Mouse (Mus musculus): ENCODE measurements around the gene Akap11.
"Not testable (repeated sequence)": the region's sequence is repeated elsewhere in the genome, so short reads cannot be mapped to it uniquely, and the experiment has no call there.

Akap11 gene

GRCm38 (mm10) chr14:78559042-78559441 is 22.4 kb upstream of the Akap11 start:
- Histone ChIP-seq H3K36me3 (ENCODE audit: insufficient read depth, low read length) (peaks cover 12% of the 10 kb centered on the region), H3K27me3 (ENCODE audit: insufficient read depth, low read length) (no peaks in the 10 kb centered on the region), H3K9me3 (ENCODE audit: low read length) (no peaks in the 10 kb centered on the region)

GRCm38 (mm10) chr14:78554830-78555229 is 18.2 kb upstream of the Akap11 start:
- H3K4me3 ChIP-seq (replicated peaks; ENCODE audit: low read length); H3K4me1 ChIP-seq (replicated peaks; ENCODE audit: low read depth, low read length); H3K36me3 ChIP-seq (ENCODE audit: insufficient read depth, low read length); H3K27me3 ChIP-seq (ENCODE audit: insufficient read depth, low read length); H3K9me3 ChIP-seq (ENCODE audit: low read length): not testable (repeated sequence)

More at GRCm38 (mm10) chr14:78559042-78559441, 22.4 kb upstream of the Akap11 start:
- no peaks in the 10 kb centered on the region for H3K4me1 ChIP-seq (replicated peaks; ENCODE audit: low read depth, low read length)
- no peak overlapping the region for H3K4me3 ChIP-seq (replicated peaks; ENCODE audit: low read length)
- TF ChIP-seq NANOG (IDR thresholded peaks at IDR 0.05; ENCODE audit: borderline replicate concordance, low read length) (no peak), CTCF (conservative IDR thresholded peaks at IDR 0.05; ENCODE audit: low read length) (no peak), POU5F1 (IDR thresholded peaks at IDR 0.05; ENCODE audit: borderline replicate concordance, low read length) (no peak)

GRCm38 (mm10) chr14:78553661-78554060 is 17.1 kb upstream of the Akap11 start:
- Histone ChIP-seq H3K36me3 (ENCODE audit: insufficient read depth, low read length) (peaks cover 5% of the 10 kb centered on the region), H3K4me1 (replicated peaks; ENCODE audit: low read depth, low read length) (peaks cover 3% of the 10 kb centered on the region; the same call in 1 of the 2 replicates), H3K4me3 (replicated peaks; ENCODE audit: low read length) (no peak overlapping the region), H3K9me3 (ENCODE audit: low read length) (no peaks in the 10 kb centered on the region), H3K27me3 (ENCODE audit: insufficient read depth, low read length) (peaks cover 6% of the 10 kb centered on the region; the same call in 1 of the 2 replicates)
- no peak for TF ChIP-seq POU5F1 (IDR thresholded peaks at IDR 0.05; ENCODE audit: borderline replicate concordance, low read length)
- peak; percentile 41 for TF ChIP-seq CTCF (conservative IDR thresholded peaks at IDR 0.05; ENCODE audit: low read length)

GRCm38 (mm10) chr14:78548807-78549206 is 12.2 kb upstream of the Akap11 start:
- no peak for TF ChIP-seq NANOG (IDR thresholded peaks at IDR 0.05; ENCODE audit: borderline replicate concordance, low read length)
- TF ChIP-seq POU5F1 (IDR thresholded peaks at IDR 0.05; ENCODE audit: borderline replicate concordance, low read length): no peak

GRCm38 (mm10) chr14:78541319-78541718 is 4.7 kb upstream of the Akap11 start:
- TF ChIP-seq CTCF (conservative IDR thresholded peaks at IDR 0.05; ENCODE audit: low read length) (no peak), POU5F1 (IDR thresholded peaks at IDR 0.05; ENCODE audit: borderline replicate concordance, low read length) (no peak), NANOG (IDR thresholded peaks at IDR 0.05; ENCODE audit: borderline replicate concordance, low read length) (0 out of 2 replicates have a peak, but pooled peaks have one; percentile 14)
- peaks cover 39% of the 10 kb centered on the region for H3K4me1 ChIP-seq (replicated peaks; ENCODE audit: low read depth, low read length)
- no peaks in the 10 kb centered on the region for H3K36me3 ChIP-seq (ENCODE audit: insufficient read depth, low read length)
- H3K4me3 ChIP-seq (replicated peaks; ENCODE audit: low read length): no peak overlapping the region
- H3K27me3 ChIP-seq (ENCODE audit: insufficient read depth, low read length): no peaks in the 10 kb centered on the region
- no peaks in the 10 kb centered on the region for H3K9me3 ChIP-seq (ENCODE audit: low read length)

More at GRCm38 (mm10) chr14:78548807-78549206, 12.2 kb upstream of the Akap11 start:
- Histone ChIP-seq H3K4me3 (replicated peaks; ENCODE audit: low read length) (no peak overlapping the region), H3K27me3 (ENCODE audit: insufficient read depth, low read length) (peaks cover 8% of the 10 kb centered on the region; the same call in 1 of the 2 replicates), H3K36me3 (ENCODE audit: insufficient read depth, low read length) (no peaks in the 10 kb centered on the region), H3K4me1 (replicated peaks; ENCODE audit: low read depth, low read length) (peaks cover 3% of the 10 kb centered on the region; the same call in 1 of the 2 replicates), H3K9me3 (ENCODE audit: low read length) (no peaks in the 10 kb centered on the region)

GRCm38 (mm10) chr14:78539821-78540220 is 3.2 kb upstream of the Akap11 start:
- peaks cover 3% of the 10 kb centered on the region; the same call in 1 of the 2 replicates for H3K27me3 ChIP-seq (ENCODE audit: insufficient read depth, low read length)
- TF ChIP-seq POU5F1 (IDR thresholded peaks at IDR 0.05; ENCODE audit: borderline replicate concordance, low read length) (no peak), NANOG (IDR thresholded peaks at IDR 0.05; ENCODE audit: borderline replicate concordance, low read length) (no peak), CTCF (conservative IDR thresholded peaks at IDR 0.05; ENCODE audit: low read length) (no peak)
- H3K36me3 ChIP-seq (ENCODE audit: insufficient read depth, low read length): no peaks in the 10 kb centered on the region
- peaks cover 50% of the 10 kb centered on the region for H3K4me1 ChIP-seq (replicated peaks; ENCODE audit: low read depth, low read length)
- H3K4me3 ChIP-seq (replicated peaks; ENCODE audit: low read length): no peak overlapping the region
- H3K9me3 ChIP-seq (ENCODE audit: low read length): no peaks in the 10 kb centered on the region

GRCm38 (mm10) chr14:78538572-78539320 is 2.1 kb upstream of the Akap11 start:
- Histone ChIP-seq H3K4me3 (replicated peaks; ENCODE audit: low read length) (no peak overlapping the region), H3K27me3 (ENCODE audit: insufficient read depth, low read length) (peaks cover 3% of the 10 kb centered on the region; the same call in 1 of the 2 replicates), H3K9me3 (ENCODE audit: low read length) (no peaks in the 10 kb centered on the region), H3K4me1 (replicated peaks; ENCODE audit: low read depth, low read length) (peaks cover 50% of the 10 kb centered on the region), H3K36me3 (ENCODE audit: insufficient read depth, low read length) (no peaks in the 10 kb centered on the region)
- no peak for TF ChIP-seq NANOG (IDR thresholded peaks at IDR 0.05; ENCODE audit: borderline replicate concordance, low read length)

- Histone ChIP-seq H3K9me3 (ENCODE audit: low read length) (no peaks in the 10 kb centered on the region), H3K27me3 (ENCODE audit: insufficient read depth, low read length) (peaks cover 3% of the 10 kb centered on the region; the same call in 1 of the 2 replicates), H3K36me3 (ENCODE audit: insufficient read depth, low read length) (no peaks in the 10 kb centered on the region), H3K4me3 (replicated peaks; ENCODE audit: low read length) (no peak overlapping the region), H3K4me1 (replicated peaks; ENCODE audit: low read depth, low read length) (peaks cover 50% of the 10 kb centered on the region)
- TF ChIP-seq POU5F1 (IDR thresholded peaks at IDR 0.05; ENCODE audit: borderline replicate concordance, low read length) (no peak), CTCF (conservative IDR thresholded peaks at IDR 0.05; ENCODE audit: low read length) (no peak), NANOG (IDR thresholded peaks at IDR 0.05; ENCODE audit: borderline replicate concordance, low read length) (no peak)
These were observed 943 bp upstream of the Akap11 start for GRCm38 (mm10) chr14:78537551-78537950.

- Histone ChIP-seq H3K36me3 (ENCODE audit: insufficient read depth, low read length) (no peaks in the 10 kb centered on the region), H3K4me1 (replicated peaks; ENCODE audit: low read depth, low read length) (peaks cover 39% of the 10 kb centered on the region), H3K9me3 (ENCODE audit: low read length) (no peaks in the 10 kb centered on the region), H3K27me3 (ENCODE audit: insufficient read depth, low read length) (peaks cover 3% of the 10 kb centered on the region; the same call in 1 of the 2 replicates), H3K4me3 (replicated peaks; ENCODE audit: low read length) (peak overlapping the region; percentile 92; the same call in 1 of the 2 replicates)
- TF ChIP-seq NANOG (IDR thresholded peaks at IDR 0.05; ENCODE audit: borderline replicate concordance, low read length) (no peak), POU5F1 (IDR thresholded peaks at IDR 0.05; ENCODE audit: borderline replicate concordance, low read length) (no peak)
These were observed 1.2 kb downstream of the Akap11 start for GRCm38 (mm10) chr14:78535366-78535765.

All from E14TG2a.4 (cell line).